ENCODE assay signal across 9 mouse cellular contexts in genomic region chr16:92565708-92566107, GRCm38 (mm10).
DNase-seq lines count a peak whose midpoint lies in the region; ATAC-seq and TF ChIP-seq lines count a peak whose summit lies in the region.
"Had no signal": no experiment of that assay in that cellular context is flagged by ENCODE, and none has a peak within 500 bp of the region (broad histone marks: within the 10 kb centered on the region; RNA-seq: fewer than 3 reads in every experiment).

No protein-coding gene starts in this region.

- H3K4me1 ChIP-seq in G1E (ENCODE audit: insufficient read depth, low read depth, low read length) = no peaks in the 10 kb centered on the region; the same call in 1 of the 2 replicates
- no peaks in the 10 kb centered on the region for H3K4me1 ChIP-seq in forebrain, embryonic 11.5 days (replicated peaks; ENCODE audit: control insufficient read depth, insufficient read depth, low read length)
- H3K4me1 ChIP-seq: neural tube, embryonic 12.5 days had no signal

- no peak overlapping the region for H3K4me2 ChIP-seq in forebrain, embryonic 11.5 days (ENCODE audit: low read depth, low read length, severe bottlenecking)
- H3K4me2 ChIP-seq: neural tube, embryonic 12.5 days had no signal

- no peak overlapping the region for H3K27ac ChIP-seq in forebrain, embryonic 11.5 days (ENCODE audit: low read depth, low read length)
- H3K27ac ChIP-seq: neural tube, embryonic 12.5 days had no signal

- intact Hi-C loops in heart, postnatal 36 days (cut with DNase I) = loop anchor here (1.0 to 10.0 kb wide), 6 partner anchors 133 to 978 kb away; partner anchors contain the start of gene Runx1

- ATAC-seq in G1E (ENCODE audit: extremely low read depth, insufficient number of reproducible peaks, low FRiP score, poor library complexity, severe bottlenecking) = no peak; the same call in 1 of the 2 replicates
- ATAC-seq in forebrain, embryonic 11.5 days (replicated peaks; ENCODE audit: low FRiP score) = 0 out of 2 replicates have a peak, but pooled peaks have one; percentile 21

- peak; percentile 52 for DNase-seq in G1E (ENCODE audit: low spot score)
- peak; percentile 51 for DNase-seq in c-Kit-positive CD71-positive TER-119-negative erythroid progenitor cells, embryonic 14.5 days (ENCODE audit: low read depth)
- DNase-seq in forebrain, embryonic 11.5 days (ENCODE audit: low spot score) = peak; percentile 91
- peak; percentile 81 to 86 for DNase-seq in heart, postnatal 36 days
- peak; percentile 95 for DNase-seq in layer of hippocampus, adult 9-10 months (ENCODE audit: low spot score)
- peak; percentile 91 for DNase-seq in lung, postnatal 10 days
- DNase-seq in retina, adult 2 months (ENCODE audit: low read depth, low spot score) = peak; percentile 56
- peak; percentile 85 for DNase-seq in thymus, postnatal 14 days

- H3K36me3 ChIP-seq in G1E (replicated peaks) = no peaks in the 10 kb centered on the region
- H3K36me3 ChIP-seq in forebrain, embryonic 11.5 days (ENCODE audit: control insufficient read depth, insufficient read depth, low read length) = no peaks in the 10 kb centered on the region
- H3K36me3 ChIP-seq: neural tube, embryonic 12.5 days had no signal

- no peaks in the 10 kb centered on the region for H3K9me3 ChIP-seq in G1E (replicated peaks)
- H3K9me3 ChIP-seq in forebrain, embryonic 11.5 days (ENCODE audit: control insufficient read depth, low read length) = no peaks in the 10 kb centered on the region
- H3K9me3 ChIP-seq: neural tube, embryonic 12.5 days had no signal

- no peak overlapping the region for H3K9ac ChIP-seq in forebrain, embryonic 11.5 days (ENCODE audit: low read length)
- H3K9ac ChIP-seq: neural tube, embryonic 12.5 days had no signal

- WGBS in forebrain, embryonic 11.5 days = 6% methylated on average over 6 of the region's 6 CpGs

- peaks cover 54% of the 10 kb centered on the region for H3K27me3 ChIP-seq in G1E (ENCODE audit: insufficient read depth, low read length)
- no peaks in the 10 kb centered on the region for H3K27me3 ChIP-seq in forebrain, embryonic 11.5 days (ENCODE audit: control insufficient read depth, insufficient read depth, low read length)

- no peak overlapping the region for H3K4me3 ChIP-seq in G1E (ENCODE audit: low read depth, low read length)
- H3K4me3 ChIP-seq in forebrain, embryonic 11.5 days (ENCODE audit: low read depth, low read length) = no peak overlapping the region
- H3K4me3 ChIP-seq: neural tube, embryonic 12.5 days had no signal

- TF ChIP-seq CTCF in G1E (IDR thresholded peaks at IDR 0.05; ENCODE audit: low read depth, low read length) = peak; percentile 76
